Mouse (Mus musculus): ENCODE results near the gene Olfr412. TPM values are rescaled to one million over a fixed set of nuclear protein-coding genes. Genes with fewer than 3 reads are reported as not detected.
A peak's percentile ranks its signal among the peaks of the same experiment; 100 is the strongest.

Gene Olfr412
- polyA plus RNA-seq, 1 experiment from 2014 or later: not detected

GRCm38 (mm10) chr11:74395583-74395982 is 33.7 kb downstream of the Olfr412 start:
- Histone ChIP-seq H3K9ac (ENCODE audit: low read depth, low read length) (no peak overlapping the region), H3K9me3 (replicated peaks; ENCODE audit: low read length) (no peaks in the 10 kb centered on the region), H3K27ac (no peak overlapping the region), H3K4me1 (replicated peaks; ENCODE audit: insufficient read depth, low read length) (no peaks in the 10 kb centered on the region), H3K27me3 (ENCODE audit: insufficient read depth, low read length) (no peaks in the 10 kb centered on the region), H3K4me2 (ENCODE audit: low read length) (no peak overlapping the region), H3K36me3 (ENCODE audit: insufficient read depth, low read length) (no peaks in the 10 kb centered on the region), H3K4me3 (replicated peaks; ENCODE audit: low read depth, low read length) (no peak overlapping the region)
- ATAC-seq (replicated peaks; ENCODE audit: low FRiP score, low read depth) (no peak), DNase-seq (ENCODE audit: low spot score) (no peak)
- TF ChIP-seq CTCF (IDR thresholded peaks at IDR 0.05; ENCODE audit: low read depth): no peak
- WGBS: 74% methylated on average over 18 of the region's 18 CpGs

- DNase-seq (ENCODE audit: low spot score) (peak; percentile 49), ATAC-seq (replicated peaks; ENCODE audit: low FRiP score, low read depth) (no peak)
- no peaks in the 10 kb centered on the region for H3K27me3 ChIP-seq (ENCODE audit: insufficient read depth, low read length)
- H3K9ac ChIP-seq (ENCODE audit: low read depth, low read length): no peak overlapping the region
- peak; percentile 75 for TF ChIP-seq CTCF (IDR thresholded peaks at IDR 0.05; ENCODE audit: low read depth)
- H3K4me1 ChIP-seq (replicated peaks; ENCODE audit: insufficient read depth, low read length): no peaks in the 10 kb centered on the region
- 44% methylated on average over 2 of the region's 2 CpGs for WGBS
- H3K4me2 ChIP-seq (ENCODE audit: low read length): no peak overlapping the region
- no peak overlapping the region for H3K27ac ChIP-seq
- no peak overlapping the region for H3K4me3 ChIP-seq (replicated peaks; ENCODE audit: low read depth, low read length)
- no peaks in the 10 kb centered on the region for H3K36me3 ChIP-seq (ENCODE audit: insufficient read depth, low read length)
- H3K9me3 ChIP-seq (replicated peaks; ENCODE audit: low read length): no peaks in the 10 kb centered on the region
These were observed 40.3 kb downstream of the Olfr412 start for GRCm38 (mm10) chr11:74402126-74402525.

- ATAC-seq (replicated peaks; ENCODE audit: low FRiP score, low read depth): peak; percentile 35; the same call in 1 of the 2 replicates
- H3K9ac ChIP-seq (ENCODE audit: low read depth, low read length): no peak overlapping the region
These were observed 42.3 kb downstream of the Olfr412 start for GRCm38 (mm10) chr11:74404216-74404615.

GRCm38 (mm10) chr11:74405201-74405600 is 43.3 kb downstream of the Olfr412 start:
- Histone ChIP-seq H3K36me3 (ENCODE audit: insufficient read depth, low read length) (no peaks in the 10 kb centered on the region), H3K9me3 (replicated peaks; ENCODE audit: low read length) (no peaks in the 10 kb centered on the region), H3K4me1 (replicated peaks; ENCODE audit: insufficient read depth, low read length) (peaks cover 21% of the 10 kb centered on the region), H3K4me3 (replicated peaks; ENCODE audit: low read depth, low read length) (no peak overlapping the region), H3K4me2 (ENCODE audit: low read length) (no peak overlapping the region), H3K9ac (ENCODE audit: low read depth, low read length) (no peak overlapping the region), H3K27ac (no peak overlapping the region), H3K27me3 (ENCODE audit: insufficient read depth, low read length) (no peaks in the 10 kb centered on the region)
- 77% methylated on average over 7 of the region's 7 CpGs for WGBS
- no peak for DNase-seq (ENCODE audit: low spot score)
- TF ChIP-seq CTCF (IDR thresholded peaks at IDR 0.05; ENCODE audit: low read depth): no peak
- ATAC-seq (replicated peaks; ENCODE audit: low FRiP score, low read depth): no peak

More at GRCm38 (mm10) chr11:74404216-74404615, 42.3 kb downstream of the Olfr412 start:
- WGBS: 35% methylated on average over 2 of the region's 2 CpGs
- DNase-seq (ENCODE audit: low spot score): peak; percentile 26
- TF ChIP-seq CTCF (IDR thresholded peaks at IDR 0.05; ENCODE audit: low read depth): no peak
- Histone ChIP-seq H3K4me2 (ENCODE audit: low read length) (no peak overlapping the region), H3K9me3 (replicated peaks; ENCODE audit: low read length) (no peaks in the 10 kb centered on the region), H3K36me3 (ENCODE audit: insufficient read depth, low read length) (no peaks in the 10 kb centered on the region), H3K27ac (no peak overlapping the region), H3K27me3 (ENCODE audit: insufficient read depth, low read length) (no peaks in the 10 kb centered on the region), H3K4me3 (replicated peaks; ENCODE audit: low read depth, low read length) (no peak overlapping the region), H3K4me1 (replicated peaks; ENCODE audit: insufficient read depth, low read length) (peaks cover 15% of the 10 kb centered on the region)

- Histone ChIP-seq H3K9ac (ENCODE audit: low read depth, low read length) (no peak overlapping the region), H3K4me1 (replicated peaks; ENCODE audit: insufficient read depth, low read length) (peaks cover 21% of the 10 kb centered on the region), H3K4me2 (ENCODE audit: low read length) (no peak overlapping the region), H3K27ac (no peak overlapping the region), H3K4me3 (replicated peaks; ENCODE audit: low read depth, low read length) (no peak overlapping the region), H3K9me3 (replicated peaks; ENCODE audit: low read length) (no peaks in the 10 kb centered on the region), H3K27me3 (ENCODE audit: insufficient read depth, low read length) (no peaks in the 10 kb centered on the region), H3K36me3 (ENCODE audit: insufficient read depth, low read length) (0 out of 2 replicates have a peak, but pooled peaks cover 3% of the 10 kb centered on the region)
- ATAC-seq (replicated peaks; ENCODE audit: low FRiP score, low read depth): peak; percentile 81; the same call in 1 of the 2 replicates
- TF ChIP-seq CTCF (IDR thresholded peaks at IDR 0.05; ENCODE audit: low read depth): no peak
- peak; percentile 70 for DNase-seq (ENCODE audit: low spot score)
- WGBS: 51% methylated on average over 4 of the region's 4 CpGs
These were observed 46.9 kb downstream of the Olfr412 start for GRCm38 (mm10) chr11:74408587-74409446.

GRCm38 (mm10) chr11:74409447-74409754 is 47.5 kb downstream of the Olfr412 start:
- no peak overlapping the region for H3K9ac ChIP-seq (ENCODE audit: low read depth, low read length)
- WGBS: 37% methylated on average over 5 of the region's 5 CpGs
- no peak for ATAC-seq (replicated peaks; ENCODE audit: low FRiP score, low read depth)

More at GRCm38 (mm10) chr11:74409447-74409754, 47.5 kb downstream of the Olfr412 start:
- H3K27ac ChIP-seq: peak overlapping the region; percentile 31; the same call in 1 of the 2 replicates
- H3K27me3 ChIP-seq (ENCODE audit: insufficient read depth, low read length): no peaks in the 10 kb centered on the region
- H3K9me3 ChIP-seq (replicated peaks; ENCODE audit: low read length): no peaks in the 10 kb centered on the region
- no peak overlapping the region for H3K4me2 ChIP-seq (ENCODE audit: low read length)
- no peak for DNase-seq (ENCODE audit: low spot score)
- TF ChIP-seq CTCF (IDR thresholded peaks at IDR 0.05; ENCODE audit: low read depth): no peak
- 0 out of 2 replicates have a peak, but pooled peaks cover 3% of the 10 kb centered on the region for H3K36me3 ChIP-seq (ENCODE audit: insufficient read depth, low read length)
- no peak overlapping the region for H3K4me3 ChIP-seq (replicated peaks; ENCODE audit: low read depth, low read length)
- H3K4me1 ChIP-seq (replicated peaks; ENCODE audit: insufficient read depth, low read length): peaks cover 21% of the 10 kb centered on the region
